Mouse (Mus musculus): ENCODE measurements around the gene Tmprss9. TPM values are rescaled to one million over a fixed set of nuclear protein-coding genes. Genes with fewer than 3 reads are reported as not detected.

Gene Tmprss9
- total and polyA plus RNA-seq, 2 experiments from 2014 or later = 0.22 to 0.33 TPM

GRCm38 (mm10) chr10:80932700-80933420 lies 61.2 kb downstream of the Tmprss9 start:
- H3K4me1 ChIP-seq (ENCODE audit: insufficient read depth) = peaks cover 9% of the 10 kb centered on the region
- H3K27ac ChIP-seq (ENCODE audit: low read depth, low read length) = no peak overlapping the region
- H3K9me3 ChIP-seq (ENCODE audit: low read length) = no peaks in the 10 kb centered on the region
- peaks cover 48% of the 10 kb centered on the region for H3K27me3 ChIP-seq (ENCODE audit: insufficient read depth, low read length)
- no peak for DNase-seq
- H3K36me3 ChIP-seq (ENCODE audit: insufficient read depth) = no peaks in the 10 kb centered on the region
- no peak for ATAC-seq
- peak overlapping the region; percentile 77 for H3K4me2 ChIP-seq (ENCODE audit: low read depth)
- TF ChIP-seq CTCF (IDR thresholded peaks at IDR 0.05; ENCODE audit: low read depth) = no peak
- H3K4me3 ChIP-seq (ENCODE audit: low read depth, low read length) = peak overlapping the region; percentile 6; the same call in 1 of the 2 replicates
- 2% methylated on average over 17 of the region's 17 CpGs for WGBS
- H3K9ac ChIP-seq = no peak overlapping the region

DNA sequence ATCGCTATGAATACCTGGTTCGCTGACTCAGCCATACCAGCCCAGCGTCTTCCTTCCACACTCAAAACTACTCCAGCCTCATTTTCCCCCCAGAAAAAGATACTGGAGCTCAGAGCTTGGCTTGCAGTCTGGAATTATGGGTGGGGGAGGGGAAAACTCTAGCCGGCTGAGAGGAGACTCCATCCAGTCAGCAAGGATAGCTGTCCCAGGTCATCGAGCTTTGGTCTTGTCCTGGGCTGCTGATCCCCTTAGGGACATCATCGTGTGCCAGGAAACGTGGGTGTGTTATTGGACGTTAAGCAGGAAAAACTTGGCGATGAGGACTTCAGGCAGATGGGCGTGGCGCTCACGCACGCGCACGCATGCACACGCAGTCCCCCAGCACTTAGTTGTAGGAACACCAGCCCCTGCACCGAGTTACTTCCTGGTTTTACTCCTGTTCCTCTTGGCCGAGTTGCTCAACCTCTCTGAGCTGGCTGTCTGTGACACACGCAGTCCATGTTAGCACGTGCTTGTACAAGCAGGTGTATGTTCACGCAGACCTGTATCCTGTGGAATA lies 61.9 kb downstream of the Tmprss9 start:
- peaks cover 9% of the 10 kb centered on the region for H3K4me1 ChIP-seq (ENCODE audit: insufficient read depth)
- H3K9ac ChIP-seq = no peak overlapping the region
- H3K9me3 ChIP-seq (ENCODE audit: low read length) = no peaks in the 10 kb centered on the region
- peak overlapping the region; percentile 13 for H3K4me3 ChIP-seq (ENCODE audit: low read depth, low read length)
- peak overlapping the region; percentile 27 for H3K4me2 ChIP-seq (ENCODE audit: low read depth)
- DNase-seq (no peak), ATAC-seq (no peak)
- WGBS = 3% methylated on average over 21 of the region's 21 CpGs
- H3K36me3 ChIP-seq (ENCODE audit: insufficient read depth) = no peaks in the 10 kb centered on the region
- no peak overlapping the region for H3K27ac ChIP-seq (ENCODE audit: low read depth, low read length)
- H3K27me3 ChIP-seq (ENCODE audit: insufficient read depth, low read length) = peaks cover 48% of the 10 kb centered on the region
- no peak for TF ChIP-seq CTCF (IDR thresholded peaks at IDR 0.05; ENCODE audit: low read depth)

GRCm38 (mm10) chr10:80934136-80934985 lies 62.7 kb downstream of the Tmprss9 start:
- DNase-seq (no peak), ATAC-seq (no peak)
- WGBS = 33% methylated on average over 14 of the region's 14 CpGs
- H3K4me2 ChIP-seq (ENCODE audit: low read depth) = no peak overlapping the region
- H3K9ac ChIP-seq = no peak overlapping the region
- H3K4me1 ChIP-seq (ENCODE audit: insufficient read depth) = peaks cover 12% of the 10 kb centered on the region
- no peak overlapping the region for H3K27ac ChIP-seq (ENCODE audit: low read depth, low read length)
- peaks cover 48% of the 10 kb centered on the region for H3K27me3 ChIP-seq (ENCODE audit: insufficient read depth, low read length)
- H3K4me3 ChIP-seq (ENCODE audit: low read depth, low read length) = no peak overlapping the region
- TF ChIP-seq CTCF (IDR thresholded peaks at IDR 0.05; ENCODE audit: low read depth) = no peak
- no peaks in the 10 kb centered on the region for H3K9me3 ChIP-seq (ENCODE audit: low read length)
- no peaks in the 10 kb centered on the region for H3K36me3 ChIP-seq (ENCODE audit: insufficient read depth)

- Histone ChIP-seq H3K4me3 (ENCODE audit: low read depth, low read length) (no peak overlapping the region), H3K36me3 (ENCODE audit: insufficient read depth) (no peaks in the 10 kb centered on the region), H3K4me1 (ENCODE audit: insufficient read depth) (peaks cover 16% of the 10 kb centered on the region), H3K4me2 (ENCODE audit: low read depth) (peak overlapping the region; percentile 44; the same call in 1 of the 2 replicates), H3K9ac (no peak overlapping the region), H3K9me3 (ENCODE audit: low read length) (no peaks in the 10 kb centered on the region), H3K27me3 (ENCODE audit: insufficient read depth, low read length) (peaks cover 46% of the 10 kb centered on the region), H3K27ac (ENCODE audit: low read depth, low read length) (no peak overlapping the region)
- 9% methylated on average over 3 of the region's 3 CpGs for WGBS
- no peak for TF ChIP-seq CTCF (IDR thresholded peaks at IDR 0.05; ENCODE audit: low read depth)
- ATAC-seq = no peak
- no peak for DNase-seq
Measured at GRCm38 (mm10) chr10:80935241-80935640, 63.6 kb downstream of the Tmprss9 start.

GRCm38 (mm10) chr10:80935698-80936097 lies 64.0 kb downstream of the Tmprss9 start:
- DNase-seq (no peak), ATAC-seq (no peak)
- H3K36me3 ChIP-seq (ENCODE audit: insufficient read depth) = no peaks in the 10 kb centered on the region
- no peak overlapping the region for H3K4me3 ChIP-seq (ENCODE audit: low read depth, low read length)
- H3K27me3 ChIP-seq (ENCODE audit: insufficient read depth, low read length) = peaks cover 42% of the 10 kb centered on the region
- peak overlapping the region; percentile 44 for H3K4me2 ChIP-seq (ENCODE audit: low read depth)
- H3K9ac ChIP-seq = no peak overlapping the region
- H3K27ac ChIP-seq (ENCODE audit: low read depth, low read length) = no peak overlapping the region
- peaks cover 16% of the 10 kb centered on the region for H3K4me1 ChIP-seq (ENCODE audit: insufficient read depth)
- no peaks in the 10 kb centered on the region for H3K9me3 ChIP-seq (ENCODE audit: low read length)
- whole genome bisulfite sequencing = 3% methylated on average over 17 of the region's 17 CpGs
- TF ChIP-seq CTCF (IDR thresholded peaks at IDR 0.05; ENCODE audit: low read depth) = no peak

GRCm38 (mm10) chr10:80936135-80936809 lies 64.6 kb downstream of the Tmprss9 start:
- peaks cover 36% of the 10 kb centered on the region for H3K27me3 ChIP-seq (ENCODE audit: insufficient read depth, low read length)
- 2% methylated on average over 29 of the region's 37 CpGs for WGBS
- no peak overlapping the region for H3K27ac ChIP-seq (ENCODE audit: low read depth, low read length)
- H3K4me2 ChIP-seq (ENCODE audit: low read depth) = peak overlapping the region; percentile 44
- no peak overlapping the region for H3K9ac ChIP-seq
- ATAC-seq (peak; percentile 21; the same call in 1 of the 2 replicates), DNase-seq (peak; percentile 67)
- H3K4me1 ChIP-seq (ENCODE audit: insufficient read depth) = peaks cover 16% of the 10 kb centered on the region
- H3K36me3 ChIP-seq (ENCODE audit: insufficient read depth) = no peaks in the 10 kb centered on the region
- TF ChIP-seq CTCF (IDR thresholded peaks at IDR 0.05; ENCODE audit: low read depth) = no peak
- no peaks in the 10 kb centered on the region for H3K9me3 ChIP-seq (ENCODE audit: low read length)
- peak overlapping the region; percentile 3; the same call in 1 of the 2 replicates for H3K4me3 ChIP-seq (ENCODE audit: low read depth, low read length)
